ENCODE assay signal across 9 mouse cellular contexts in the genomic region with DNA sequence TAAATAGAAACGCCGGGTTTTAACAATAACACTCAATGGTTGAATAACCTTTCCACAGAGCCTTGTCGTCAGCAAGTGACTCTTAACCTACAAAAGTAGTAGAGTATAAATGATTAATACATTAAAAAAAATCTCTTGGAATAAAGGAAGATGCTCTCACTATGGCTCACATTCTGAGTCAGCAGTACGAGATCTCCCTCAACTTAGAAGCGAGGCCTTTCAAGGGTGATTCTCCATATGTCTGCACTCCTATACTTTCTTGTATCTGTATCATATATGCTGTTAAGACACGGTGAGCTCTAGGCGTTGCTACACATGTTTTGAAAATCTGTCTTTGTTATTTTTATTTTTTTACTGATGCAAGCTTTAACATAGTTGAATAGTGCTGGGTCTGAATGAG. TPM values are rescaled to one million over a fixed set of nuclear protein-coding genes. Genes with fewer than 3 reads are reported as not detected.
DNase-seq lines count a peak whose midpoint lies in the region; ATAC-seq and TF ChIP-seq lines count a peak whose summit lies in the region.
"Had no signal": no experiment of that assay in that cellular context is flagged by ENCODE, and none has a peak within 500 bp of the region (broad histone marks: within the 10 kb centered on the region; RNA-seq: fewer than 3 reads in every experiment).

No protein-coding gene starts in this region.

- H3K36me3 ChIP-seq in heart, embryonic 15.5 days: no peaks in the 10 kb centered on the region
- peaks cover 13% of the 10 kb centered on the region for H3K36me3 ChIP-seq in hindbrain, embryonic 14.5 days (replicated peaks; ENCODE audit: control insufficient read depth, insufficient read depth)
- peaks cover 12% of the 10 kb centered on the region for H3K36me3 ChIP-seq in midbrain, embryonic 14.5 days (ENCODE audit: control insufficient read depth, insufficient read depth, low read length)

- no peak for TF ChIP-seq POLR2A in bone marrow macrophage, adult 2 months (IDR thresholded peaks at IDR 0.05; ENCODE audit: borderline replicate concordance, low read depth, low read length)

- intact Hi-C loops in heart, postnatal 36 days (cut with DNase I): no loop called here

- 56% methylated on average over 7 of the region's 7 CpGs for WGBS in heart, embryonic 15.5 days
- 26% methylated on average over 7 of the region's 7 CpGs for WGBS in hindbrain, embryonic 14.5 days
- WGBS in midbrain, embryonic 14.5 days: 25% methylated on average over 7 of the region's 7 CpGs

- DNase-seq in heart, postnatal 36 days: no peak
- no peak for DNase-seq in hindbrain, embryonic 14.5 days (ENCODE audit: low spot score)
- DNase-seq in midbrain, embryonic 14.5 days: no peak
- DNase-seq in urinary bladder, postnatal 14 days (ENCODE audit: low spot score): no peak
- no peak for DNase-seq in spleen, postnatal 10 days (ENCODE audit: low spot score in 2 of 2)

- H3K9ac ChIP-seq in heart, embryonic 15.5 days: peak overlapping the region; percentile 57
- H3K9ac ChIP-seq in hindbrain, embryonic 14.5 days: peak overlapping the region; percentile 85
- peak overlapping the region; percentile 76 for H3K9ac ChIP-seq in midbrain, embryonic 14.5 days (replicated peaks; ENCODE audit: low read length)

- H3K4me3 ChIP-seq in heart, embryonic 15.5 days: peak overlapping the region; percentile 71
- H3K4me3 ChIP-seq in bone marrow macrophage, adult 2 months (ENCODE audit: insufficient read depth, low read length): peak overlapping the region; percentile 98
- peak overlapping the region; percentile 83 for H3K4me3 ChIP-seq in hindbrain, embryonic 14.5 days (replicated peaks; ENCODE audit: low read length)
- H3K4me3 ChIP-seq in midbrain, embryonic 14.5 days (replicated peaks; ENCODE audit: low read depth, low read length): peak overlapping the region; percentile 85

- H3K4me1 ChIP-seq in heart, embryonic 15.5 days (replicated peaks): peaks cover 15% of the 10 kb centered on the region
- peaks cover 3% of the 10 kb centered on the region; the same call in 1 of the 2 replicates for H3K4me1 ChIP-seq in bone marrow macrophage, adult 2 months (ENCODE audit: control insufficient read depth, insufficient read depth, low read length)
- peaks cover 23% of the 10 kb centered on the region for H3K4me1 ChIP-seq in hindbrain, embryonic 14.5 days (replicated peaks; ENCODE audit: control insufficient read depth, insufficient read depth, low read length)
- peaks cover 21% of the 10 kb centered on the region for H3K4me1 ChIP-seq in midbrain, embryonic 14.5 days (ENCODE audit: control insufficient read depth, insufficient read depth, low read length)

- H3K27me3 ChIP-seq in heart, embryonic 15.5 days: no peaks in the 10 kb centered on the region
- no peaks in the 10 kb centered on the region for H3K27me3 ChIP-seq in hindbrain, embryonic 14.5 days (ENCODE audit: control insufficient read depth, insufficient read depth, low read length)
- H3K27me3 ChIP-seq in midbrain, embryonic 14.5 days (ENCODE audit: control insufficient read depth, insufficient read depth, low read length): no peaks in the 10 kb centered on the region

- H3K4me2 ChIP-seq in heart, embryonic 15.5 days: peak overlapping the region; percentile 96
- H3K4me2 ChIP-seq in hindbrain, embryonic 14.5 days (replicated peaks): peak overlapping the region; percentile 97
- H3K4me2 ChIP-seq in midbrain, embryonic 14.5 days (ENCODE audit: low read length): peak overlapping the region; percentile 95

- ATAC-seq in heart, embryonic 15.5 days (replicated peaks; ENCODE audit: insufficient number of reproducible peaks, insufficient read depth, low FRiP score, low read depth): no peak
- no peak for ATAC-seq in hindbrain, embryonic 14.5 days (ENCODE audit: low FRiP score)
- ATAC-seq in midbrain, embryonic 14.5 days (ENCODE audit: low FRiP score, low TSS enrichment): no peak
- ATAC-seq in erythroid progenitor cell, adult 5-6 weeks (replicated peaks; ENCODE audit: low FRiP score, poor library complexity, severe bottlenecking): no peak

- no peaks in the 10 kb centered on the region for H3K9me3 ChIP-seq in heart, embryonic 15.5 days (replicated peaks)
- H3K9me3 ChIP-seq in hindbrain, embryonic 14.5 days (ENCODE audit: control insufficient read depth, low read length): no peaks in the 10 kb centered on the region
- no peaks in the 10 kb centered on the region for H3K9me3 ChIP-seq in midbrain, embryonic 14.5 days (ENCODE audit: control insufficient read depth, low read length)
- H3K9me3 ChIP-seq: G1E had no signal

- TF ChIP-seq CTCF in bone marrow macrophage, adult 2 months (IDR thresholded peaks at IDR 0.05; ENCODE audit: low read depth, low read length): no peak

- no peak overlapping the region for H3K27ac ChIP-seq in heart, embryonic 15.5 days
- H3K27ac ChIP-seq in bone marrow macrophage, adult 2 months (ENCODE audit: insufficient read depth, low read depth, low read length): no peak overlapping the region
- peak overlapping the region; percentile 83 for H3K27ac ChIP-seq in hindbrain, embryonic 14.5 days
- H3K27ac ChIP-seq in midbrain, embryonic 14.5 days (replicated peaks; ENCODE audit: low read depth, low read length): peak overlapping the region; percentile 82

RNA-seq across cellular contexts. Expression of a gene that starts 1.0 kb away (rescaled TPM):
- 2.2 and 2.5 TPM in 2 replicates for polyA plus RNA-seq in heart, embryonic 15.5 days (2015; fragmentation: Nextera tagmentation; extraction: Ambion mirVana)
- 1 to 10 TPM in 1 of 2 experiments, under 1 TPM in 1; 0.97 to 1.5 TPM for total RNA-seq in heart, postnatal 36 days (2021)
- 2.0 and 2.7 TPM in 2 replicates for polyA plus RNA-seq in bone marrow macrophage, adult 2 months (2012; ENCODE audit: insufficient read depth, insufficient read length, missing spikeins)
- polyA plus RNA-seq in hindbrain, embryonic 14.5 days (2014; fragmentation: Nextera tagmentation; extraction: Ambion mirVana): 33.5 and 38.0 TPM in 2 replicates
- 21.3 and 32.3 TPM in 2 replicates for polyA plus RNA-seq in midbrain, embryonic 14.5 days (2014; fragmentation: Nextera tagmentation; extraction: Ambion mirVana)
- not detected in 2 replicates for total RNA-seq in erythroid progenitor cell, adult 5-6 weeks (2015; ENCODE audit: low replicate concordance)
- not detected in 2 replicates for total RNA-seq in erythroid progenitor cell, adult 5-6 weeks (2017; ENCODE audit: low replicate concordance)

RNA-seq across cellular contexts. Expression of a gene that starts 1.1 kb away (rescaled TPM):
- polyA plus RNA-seq in heart, embryonic 15.5 days (2015; fragmentation: Nextera tagmentation; extraction: Ambion mirVana): 18.6 and 19.4 TPM in 2 replicates
- total RNA-seq in heart, postnatal 36 days (2021): 10 to 100 TPM; 10.6 to 14.8 TPM
- 18.7 and 26.0 TPM in 2 replicates for polyA plus RNA-seq in bone marrow macrophage, adult 2 months (2012; ENCODE audit: insufficient read depth, insufficient read length, missing spikeins)
- 69.5 and 83.3 TPM in 2 replicates for polyA plus RNA-seq in hindbrain, embryonic 14.5 days (2014; fragmentation: Nextera tagmentation; extraction: Ambion mirVana)
- polyA plus RNA-seq in midbrain, embryonic 14.5 days (2014; fragmentation: Nextera tagmentation; extraction: Ambion mirVana): 58.2 and 69.1 TPM in 2 replicates
- total RNA-seq in erythroid progenitor cell, adult 5-6 weeks (2015; ENCODE audit: low replicate concordance): 5.8 and 11.7 TPM in 2 replicates
- total RNA-seq in erythroid progenitor cell, adult 5-6 weeks (2017; ENCODE audit: low replicate concordance): 3.5 and 4.4 TPM in 2 replicates

Comparison
In these comparisons a context has a peak if more than half of its experiments do, and no peak if none do; other contexts are left out.
1. H3K27ac ChIP-seq: peak in hindbrain, embryonic 14.5 days (single experiment) and midbrain, embryonic 14.5 days (single experiment); none in heart, embryonic 15.5 days (single experiment) and bone marrow macrophage, adult 2 months (single experiment).
2. Peak in every context shown above with its lines, with median percentiles within 50 percentile points of each other: H3K4me2 ChIP-seq, H3K4me3 ChIP-seq and H3K9ac ChIP-seq.